Mouse (Mus musculus) monocyte, adult 2 months (primary cell): ENCODE data around the gene Igf1r.

Experiments used
- DNase-seq, 2 experiments: peaks; one replicate each; pipeline ENCODE4 v3.0.0; 2022; ENCODE audit warnings: low spot score in 2 of 2, low read depth in 1 of 2

The Igf1r gene

GRCm38 (mm10) chr7:68048532-68048931 lies 95.9 kb downstream of the Igf1r start:
- no peak for DNase-seq

- DNase-seq: no peak
These were observed 96.4 kb downstream of the Igf1r start for GRCm38 (mm10) chr7:68049048-68049447.

GRCm38 (mm10) chr7:68053002-68053624 lies 100.5 kb downstream of the Igf1r start:
- DNase-seq: no peak

GRCm38 (mm10) chr7:68054498-68054897 lies 101.9 kb downstream of the Igf1r start:
- no peak for DNase-seq

GRCm38 (mm10) chr7:68054956-68055355 lies 102.3 kb downstream of the Igf1r start:
- DNase-seq: no peak

- no peak for DNase-seq
These were observed 104.4 kb downstream of the Igf1r start for GRCm38 (mm10) chr7:68057010-68057409.

GRCm38 (mm10) chr7:68059690-68060089 lies 107.1 kb downstream of the Igf1r start:
- DNase-seq: no peak

GRCm38 (mm10) chr7:68061434-68061833 lies 108.8 kb downstream of the Igf1r start:
- DNase-seq: no peak

GRCm38 (mm10) chr7:68062170-68062848 lies 109.7 kb downstream of the Igf1r start:
- no peak for DNase-seq

GRCm38 (mm10) chr7:68062849-68063208 lies 110.2 kb downstream of the Igf1r start:
- DNase-seq: no peak

GRCm38 (mm10) chr7:68063711-68064110 lies 111.1 kb downstream of the Igf1r start:
- DNase-seq: no peak

- DNase-seq: no peak
These were observed 111.5 kb downstream of the Igf1r start for GRCm38 (mm10) chr7:68064120-68064519.

GRCm38 (mm10) chr7:68064647-68065362 lies 112.2 kb downstream of the Igf1r start:
- DNase-seq: no peak

GRCm38 (mm10) chr7:68065904-68066303 lies 113.3 kb downstream of the Igf1r start:
- no peak for DNase-seq

GRCm38 (mm10) chr7:68067321-68067720 lies 114.7 kb downstream of the Igf1r start:
- no peak for DNase-seq

- DNase-seq: no peak
These were observed 116.7 kb downstream of the Igf1r start for GRCm38 (mm10) chr7:68069324-68069723.

GRCm38 (mm10) chr7:68070030-68070429 lies 117.4 kb downstream of the Igf1r start:
- DNase-seq: no peak

GRCm38 (mm10) chr7:68070626-68071025 lies 118.0 kb downstream of the Igf1r start:
- no peak for DNase-seq

- no peak for DNase-seq
These were observed 118.4 kb downstream of the Igf1r start for GRCm38 (mm10) chr7:68071050-68071449.

- no peak for DNase-seq
These were observed 119.1 kb downstream of the Igf1r start for GRCm38 (mm10) chr7:68071749-68072148.

GRCm38 (mm10) chr7:68072524-68073459 lies 120.2 kb downstream of the Igf1r start:
- DNase-seq: no peak
